Mouse (Mus musculus) embryo, embryonic 10.5 days (tissue): ENCODE measurements at regions not wholly inside any gene's neighbourhood (a gene's known extent, or its start where the extent isn't known, plus 50 kb on each side); places are given as distances from the start of the nearest gene placed in this dataset.

Experiments used
- DNase-seq: peaks from one replicate; pipeline ENCODE4 v3.0.0-alpha.2; 2015; ENCODE audit warnings: low spot score

DNA sequence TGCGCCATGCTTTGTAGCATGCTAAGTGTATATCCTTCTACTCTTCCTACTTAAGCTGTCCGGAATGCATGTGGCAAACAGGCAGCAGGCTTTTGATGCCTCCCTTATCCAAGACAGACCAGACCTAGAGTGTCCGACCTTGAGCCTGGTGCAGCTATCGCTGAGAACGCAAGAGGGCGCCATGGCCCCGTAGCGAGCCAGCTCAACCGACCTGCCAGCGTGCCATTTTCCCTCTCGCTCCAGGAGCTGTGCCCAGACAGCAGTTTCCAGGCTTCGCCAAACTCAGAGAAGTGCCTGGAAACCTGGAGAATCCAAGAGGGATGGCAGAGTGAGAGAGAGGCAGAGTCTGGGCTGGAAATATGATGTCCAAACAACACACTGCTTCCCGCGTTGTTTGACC, 155.8 kb upstream of the Gm12830 start:
- DNase-seq = peak; percentile 93

- DNase-seq = peak; percentile 53
Measured at GRCm38 (mm10) chr4:114666238-114666978, 155.1 kb upstream of the Gm12830 start.

DNA sequence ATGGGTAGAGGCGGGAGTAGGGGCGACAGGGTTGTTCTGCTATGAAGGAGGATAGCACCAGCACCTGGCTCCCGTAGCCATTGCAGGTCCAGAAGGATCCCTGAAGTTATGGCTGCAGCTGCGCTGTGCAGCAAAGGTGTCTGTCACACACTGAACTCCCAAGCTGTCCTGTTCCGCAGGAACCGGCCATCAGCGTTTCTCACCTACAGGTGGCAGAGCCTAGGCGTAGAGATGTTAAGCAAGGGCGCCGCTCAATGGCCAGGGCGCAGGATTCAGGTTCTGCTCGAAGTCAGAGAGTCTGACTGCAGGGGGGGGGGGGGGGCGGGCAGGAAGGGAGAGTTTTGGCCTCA, 154.6 kb upstream of the Gm12830 start:
- peak; percentile 55 for DNase-seq

- DNase-seq = no peak
Measured at GRCm38 (mm10) chr4:114672096-114672720, 149.3 kb upstream of the Gm12830 start.

DNA sequence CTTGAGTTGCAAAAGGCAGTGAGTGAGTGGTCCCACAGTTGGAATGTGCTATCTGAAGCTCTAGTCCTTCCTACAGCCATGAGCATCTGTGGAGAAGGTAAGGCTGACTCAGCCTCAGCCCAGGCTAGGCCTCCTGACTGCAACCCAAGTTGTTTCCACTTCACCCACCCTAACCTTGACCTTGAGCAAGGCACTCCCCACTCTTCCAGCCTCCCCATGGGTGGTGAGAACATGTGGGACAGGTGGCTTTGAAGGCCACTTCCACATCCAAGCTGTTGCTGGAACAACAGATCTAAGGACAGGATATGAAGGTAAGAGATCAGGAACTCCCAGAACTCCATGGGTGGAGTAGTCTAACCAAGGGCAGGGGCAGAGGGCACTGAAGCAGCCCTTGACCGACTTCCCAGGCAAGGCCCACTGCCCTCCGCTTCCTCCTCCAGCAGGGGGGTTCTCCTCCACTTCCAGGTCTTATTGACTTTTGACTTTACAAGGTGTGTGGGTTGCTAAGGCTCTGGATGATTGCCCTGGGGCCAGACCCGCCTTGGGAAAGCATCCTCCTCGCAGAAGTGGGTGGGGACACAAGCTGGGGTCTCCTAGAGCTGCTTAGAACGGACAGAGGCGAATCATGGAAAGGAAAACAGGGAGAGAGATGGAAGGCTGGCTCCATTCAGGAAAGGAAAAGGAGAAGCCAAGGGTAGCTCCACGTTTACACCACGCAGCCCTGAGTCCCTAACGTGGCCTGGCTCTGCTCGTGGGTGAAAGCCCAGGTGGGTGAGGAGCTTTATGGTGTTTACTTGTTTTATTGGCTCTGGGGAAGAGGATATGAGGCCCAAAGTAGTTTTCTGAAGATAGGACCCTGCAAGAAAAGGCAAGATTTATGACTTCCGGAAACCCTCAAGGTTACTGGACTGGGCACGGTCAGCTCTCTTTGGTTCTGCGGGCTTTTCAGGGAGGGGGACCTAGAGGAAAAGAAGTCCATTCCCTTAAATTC, 144.3 kb upstream of the Gm12830 start:
- no peak for DNase-seq

- no peak for DNase-seq
Measured at GRCm38 (mm10) chr4:114678053-114678941, 143.2 kb upstream of the Gm12830 start.

DNA sequence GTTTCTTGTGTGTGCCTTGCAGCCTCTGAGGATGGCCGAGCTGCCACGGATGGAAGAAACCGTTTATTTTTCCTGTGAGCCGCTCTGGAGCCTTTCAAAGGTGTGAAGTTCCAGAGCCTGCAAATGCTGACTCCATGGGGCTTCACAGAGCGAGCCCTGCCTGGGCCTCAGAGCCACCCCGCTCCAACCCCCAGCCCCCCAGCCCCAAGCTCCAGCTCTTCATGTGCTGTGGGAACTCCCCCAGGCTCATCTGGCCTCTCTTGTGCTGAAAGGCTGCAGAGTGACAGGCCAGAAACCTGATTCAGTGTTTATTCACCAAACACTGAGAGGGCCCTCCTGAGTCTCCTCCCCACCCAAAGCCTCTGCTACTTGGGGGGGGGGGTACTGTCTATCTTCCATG, 141.2 kb upstream of the Gm12830 start:
- peak; percentile 50 for DNase-seq

DNA sequence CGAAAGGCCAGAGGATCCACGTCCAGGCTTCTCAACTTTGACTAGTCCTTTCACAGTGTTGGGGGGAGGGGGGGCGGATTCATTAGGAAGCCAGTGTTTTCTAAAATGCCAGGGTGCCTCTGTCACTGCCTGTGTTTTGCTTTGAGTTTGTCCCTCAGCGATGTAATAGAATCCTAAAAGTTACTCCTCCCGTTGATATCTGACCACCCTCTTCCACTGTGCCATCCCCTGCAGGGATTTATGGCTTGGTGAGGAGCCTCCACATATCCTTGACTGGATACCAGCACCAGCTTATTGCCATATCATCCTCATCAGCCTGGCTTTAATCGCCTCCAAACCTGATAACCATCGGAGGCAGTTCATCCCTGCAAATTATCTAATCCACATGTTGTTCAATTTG, 138.6 kb upstream of the Gm12830 start:
- DNase-seq = no peak

DNA sequence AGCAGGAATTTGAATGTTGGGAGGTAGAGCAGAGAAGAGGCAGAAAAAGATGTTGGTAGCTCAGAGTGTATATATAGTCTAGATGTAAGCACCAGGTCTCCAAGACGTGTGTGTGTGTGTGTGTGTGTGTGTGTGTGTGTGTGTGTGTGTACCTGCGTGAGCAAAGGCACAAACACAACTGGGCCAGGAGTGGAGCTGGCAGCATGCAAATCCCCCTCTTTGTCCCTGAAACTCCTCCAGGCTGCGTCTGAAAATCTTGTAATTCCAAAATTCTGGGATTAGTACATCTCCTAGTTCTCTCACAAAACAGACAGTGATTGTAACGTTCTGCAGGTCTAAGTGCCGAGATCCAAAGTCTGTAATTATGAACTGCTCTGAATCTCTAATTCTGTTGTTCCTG, 137.8 kb upstream of the Gm12830 start:
- DNase-seq = no peak

DNA sequence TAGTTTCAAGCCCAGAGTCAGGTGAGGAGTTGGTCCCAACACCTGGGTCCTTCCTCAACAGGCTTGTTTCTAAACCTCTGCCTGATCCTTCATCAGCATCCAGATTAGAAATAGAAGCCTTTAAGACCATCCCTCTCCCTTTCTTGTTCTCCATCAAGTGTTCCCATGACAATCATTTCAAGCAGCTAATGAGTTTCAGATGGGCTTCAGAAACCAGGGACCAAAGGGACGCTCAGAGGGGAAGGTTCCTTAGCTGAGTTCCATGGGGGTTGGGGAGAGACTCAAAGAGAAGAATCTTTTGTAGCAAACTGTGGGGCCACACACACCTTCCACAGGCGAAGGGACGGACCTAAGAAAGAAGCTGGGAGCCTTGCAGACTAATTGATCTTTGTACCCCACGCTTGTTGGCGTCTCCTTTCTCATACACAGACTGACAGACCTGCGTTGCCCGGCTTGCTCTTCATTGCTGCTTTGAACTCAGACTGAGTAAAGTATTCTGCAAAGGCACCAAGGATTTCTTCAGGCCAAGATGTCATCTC, 136.6 kb upstream of the Gm12830 start:
- DNase-seq = no peak

GRCm38 (mm10) chr4:114685454-114685853, 136.1 kb upstream of the Gm12830 start:
- peak; percentile 84 for DNase-seq

GRCm38 (mm10) chr4:114686091-114686490, 135.4 kb upstream of the Gm12830 start:
- DNase-seq = no peak

- DNase-seq = peak; percentile 73
Measured at GRCm38 (mm10) chr4:114688356-114688972, 133.1 kb upstream of the Gm12830 start.

DNA sequence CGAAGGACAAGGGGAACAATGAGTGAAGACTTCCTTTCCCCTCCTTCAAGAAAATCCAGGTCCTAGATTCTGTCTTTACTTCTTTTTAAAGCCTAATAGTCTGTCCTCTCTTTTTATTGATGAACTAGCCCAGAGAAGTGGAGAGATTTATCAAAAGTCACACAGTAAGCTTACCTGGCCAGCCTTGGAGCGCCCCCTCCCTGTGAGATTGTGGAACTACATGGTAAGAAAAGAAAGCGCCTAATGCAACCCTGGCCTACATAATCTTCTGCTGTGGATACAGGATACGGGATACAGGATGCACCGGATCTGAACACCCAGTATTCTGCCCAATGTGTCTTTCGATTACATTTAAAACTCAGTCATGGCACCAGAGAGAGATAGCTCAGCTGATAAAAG, 132.6 kb upstream of the Gm12830 start:
- peak; percentile 58 for DNase-seq

DNA sequence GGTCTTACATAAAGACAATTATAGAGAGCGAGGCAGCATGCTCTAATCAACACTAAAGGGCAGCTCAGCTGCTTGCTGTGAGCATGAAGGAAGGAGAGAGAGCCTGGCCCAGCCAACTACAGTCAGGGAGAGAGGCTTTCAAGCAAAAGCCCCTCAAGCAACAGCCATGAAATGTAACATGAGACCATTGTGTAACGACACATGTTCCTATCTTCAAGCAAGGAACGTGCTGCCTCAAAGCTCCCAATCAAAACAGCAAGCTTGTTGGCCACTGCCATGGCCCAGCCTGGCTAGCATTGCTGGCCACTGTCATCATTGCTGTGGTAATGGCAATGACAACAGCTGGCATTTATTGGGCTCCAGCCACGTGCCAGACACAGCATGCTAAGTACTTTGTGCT, 115.9 kb upstream of the Gm12830 start:
- DNase-seq = no peak

GRCm38 (mm10) chr4:114710182-114710909, 111.2 kb upstream of the Gm12830 start:
- no peak for DNase-seq

GRCm38 (mm10) chr4:114711082-114711481, 110.4 kb upstream of the Gm12830 start:
- no peak for DNase-seq

- peak; percentile 43 for DNase-seq
Measured at GRCm38 (mm10) chr4:114712005-114712665, 109.4 kb upstream of the Gm12830 start.

DNA sequence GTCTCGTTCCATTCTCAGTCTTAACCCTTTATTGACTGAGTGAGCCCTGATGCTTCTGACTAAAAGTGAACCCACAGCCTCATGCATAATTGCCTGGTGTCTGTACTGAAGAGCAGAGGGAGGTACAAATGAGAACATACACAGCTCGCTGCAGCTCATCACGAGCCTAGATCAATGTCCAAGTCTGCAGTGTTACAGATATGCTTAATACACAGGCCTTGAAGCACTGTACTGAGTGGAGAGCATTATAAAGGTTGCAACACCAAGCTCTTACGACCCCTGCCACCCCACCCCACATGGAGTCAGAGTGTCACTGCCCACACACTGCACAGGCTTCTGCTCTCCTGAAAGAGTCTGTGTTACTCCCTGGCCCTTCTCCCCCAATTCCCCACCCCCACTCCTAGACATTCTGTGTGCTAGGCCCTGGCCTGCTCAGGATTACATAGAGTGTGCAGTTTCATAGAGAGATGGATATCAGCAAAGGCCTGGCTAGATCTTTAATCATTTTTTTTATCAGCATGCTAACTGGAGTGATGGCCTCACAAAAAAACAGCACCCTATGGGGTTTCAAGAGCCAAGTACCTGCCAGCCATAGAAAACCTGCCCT, 108.5 kb upstream of the Gm12830 start:
- no peak for DNase-seq
